Mouse (Mus musculus) bone marrow, adult 2 months (tissue): ENCODE data around the gene Glt28d2.

Source experiments
- CTCF ChIP-seq: fragments of 200-500 bp; IDR thresholded peaks from 2 replicates; pipeline ENCODE4 v1.5.1; 2011; ENCODE audit warnings: low read length, control low read depth; ENCODE audit not compliant: control insufficient read depth, insufficient read depth
- POLR2A ChIP-seq: fragments of 200-500 bp; IDR thresholded peaks from 2 replicates; pipeline ENCODE4 v1.6.1; 2011; ENCODE audit warnings: low read depth, mild to moderate bottlenecking, control low read depth, low read length, borderline replicate concordance; ENCODE audit not compliant: control insufficient read depth

GRCm38 (mm10) chr3:85931859-85932258 is 44.5 kb upstream of the Glt28d2 start:
- TF ChIP-seq POLR2A (no peak), CTCF (no peak)
